Mouse (Mus musculus) testis, adult 2 months (tissue): ENCODE data around the gene Agpat2.

ENCODE experiments used
- CTCF ChIP-seq: fragments of 200-500 bp; IDR thresholded peaks from 2 replicates; pipeline ENCODE4 v1.5.1; 2012; ENCODE audit warnings: low read depth, mild to moderate bottlenecking, inconsistent platforms, low read length, moderate library complexity; ENCODE audit not compliant: control insufficient read depth, insufficient read depth, insufficient replicate concordance
- POLR2A ChIP-seq: fragments of 200-500 bp; IDR thresholded peaks from 2 replicates; pipeline ENCODE4 v1.6.1; 2012; ENCODE audit warnings: low read depth, mild to moderate bottlenecking, inconsistent platforms, low read length, moderate library complexity; ENCODE audit not compliant: control insufficient read depth

GRCm38 (mm10) chr2:26608781-26609180 lies 4.6 kb upstream of the Agpat2 start:
- no peak for TF ChIP-seq CTCF
- no peak for TF ChIP-seq POLR2A
